Mouse (Mus musculus): ENCODE measurements around the gene Glra1. TPM values are rescaled to one million over a fixed set of nuclear protein-coding genes. Genes with fewer than 3 reads are reported as not detected.
"Not testable (repeated sequence)": the region's sequence is repeated elsewhere in the genome, so short reads cannot be mapped to it uniquely, and the experiment has no call there.

The Glra1 gene
- under 1 TPM; 0.33 to 0.78 TPM for total RNA-seq (2021)
- long read RNA-seq, experiment 1 = 0 reads
- long read RNA-seq, experiment 2 = 0 reads

DNA sequence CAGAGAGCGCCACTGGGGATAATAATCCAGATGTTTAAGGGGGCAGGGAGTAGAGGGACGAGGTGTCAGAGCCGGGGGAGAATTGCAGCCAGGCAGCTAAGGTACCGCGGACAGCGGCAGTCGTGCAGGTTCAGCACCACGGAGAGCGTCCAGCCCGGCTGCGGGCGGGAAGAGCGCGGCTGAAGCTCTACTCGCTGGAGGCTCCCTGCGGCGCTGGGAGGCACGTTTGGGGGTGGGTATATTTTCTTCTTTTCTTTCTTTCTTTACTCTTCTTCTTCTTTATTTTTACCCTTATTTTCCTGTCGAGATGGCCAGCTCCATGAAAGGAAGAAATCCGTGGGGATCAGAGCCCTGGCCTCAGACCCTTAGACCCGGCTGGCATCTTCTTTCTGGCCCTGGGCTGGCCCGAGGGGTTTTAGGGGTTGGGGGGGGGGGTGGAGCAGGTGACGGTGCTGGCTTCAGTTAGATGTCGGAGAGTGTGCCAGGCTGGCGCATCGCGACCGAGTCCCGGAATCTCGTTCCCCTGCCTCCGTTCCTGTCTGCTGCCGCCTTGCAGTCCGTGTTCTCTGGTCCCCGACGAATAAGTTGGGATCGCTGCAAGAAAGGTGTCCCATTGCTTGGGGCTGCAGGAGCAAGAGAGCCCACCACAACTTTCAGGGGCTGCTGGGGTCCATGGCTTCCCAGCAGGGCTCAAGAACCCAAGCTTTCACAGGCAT, at the start of gene Glra1:
Gene Glra1 (minus strand): TSS at position 391 of the 716 bp plus-strand sequence.
- intact Hi-C loops (cut with DNase I) = loop anchor here (10.0 kb wide), 1 partner anchor 387 kb away; no protein-coding TSS in a partner anchor
- peak in 1 of 2 experiments; percentile 36 for DNase-seq (ENCODE audit: low spot score in 2 of 2)

DNA sequence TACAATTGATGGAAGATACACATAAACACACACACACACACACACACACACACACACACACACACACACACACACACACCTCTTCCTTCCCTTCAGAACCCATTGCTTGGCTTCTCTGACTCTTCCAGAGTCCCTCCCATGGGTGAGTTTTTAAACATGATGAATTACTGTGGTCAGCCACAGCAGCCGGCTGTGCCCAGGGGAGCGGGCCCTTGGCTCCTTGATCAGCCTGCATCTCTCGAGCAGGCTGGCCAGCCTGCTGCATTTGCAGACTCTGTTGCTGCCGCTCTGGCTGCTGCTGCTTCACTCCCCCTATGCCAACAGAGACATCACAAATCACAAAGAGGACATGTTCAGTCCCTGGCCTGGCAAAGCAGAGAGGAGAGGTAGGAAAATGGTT, 29.0 kb upstream of the Glra1 start:
- no peak for DNase-seq (ENCODE audit: low spot score in 2 of 2)
- intact Hi-C loops (cut with DNase I) = no loop called here

DNA sequence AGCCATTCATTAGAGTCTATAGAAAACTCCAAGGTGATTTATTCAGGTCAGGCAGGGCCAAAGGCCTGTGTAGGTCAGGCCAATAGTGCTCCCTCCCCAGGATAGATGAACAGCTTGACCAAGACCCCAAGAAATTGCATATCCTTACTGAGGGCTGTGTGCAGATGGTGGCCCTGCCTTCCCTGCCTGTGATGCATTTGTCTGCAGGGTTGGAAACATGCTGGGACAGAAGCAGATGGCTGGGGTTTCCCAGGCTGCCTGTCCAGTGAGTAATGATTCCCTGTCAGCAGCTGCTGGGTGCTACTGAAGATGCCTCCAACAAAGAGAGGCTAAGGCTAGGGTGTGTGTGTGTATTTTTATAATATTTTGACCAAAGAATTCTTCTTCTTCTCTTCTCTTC, 25.9 kb upstream of the Glra1 start:
- intact Hi-C loops (cut with DNase I) = no loop called here
- peak in 1 of 2 experiments; percentile 6 for DNase-seq (ENCODE audit: low spot score in 2 of 2)

DNA sequence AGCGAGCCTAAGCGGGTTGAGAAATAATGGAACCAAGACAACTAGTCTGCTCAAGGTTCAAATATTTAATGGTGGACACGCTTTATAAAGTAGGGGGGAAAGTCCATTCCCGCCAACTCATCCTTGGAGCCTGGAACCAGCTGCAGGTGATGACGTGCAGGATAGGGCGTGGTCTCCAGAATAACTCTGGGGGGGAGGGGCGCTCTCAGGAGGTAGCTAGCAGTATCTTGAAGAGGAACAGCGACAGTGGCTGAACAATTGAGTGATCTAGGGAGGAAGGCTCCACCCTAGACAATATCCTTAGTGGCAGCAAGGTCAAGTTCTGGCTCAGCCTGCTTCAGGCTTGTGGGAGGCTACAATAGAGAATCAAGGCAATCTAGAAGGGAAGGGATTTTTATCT, 6.6 kb upstream of the Glra1 start:
- DNase-seq (ENCODE audit: low spot score in 2 of 2); intact Hi-C loops (cut with DNase I): not testable (repeated sequence)

- peak; percentile 4 to 6 for DNase-seq (ENCODE audit: low spot score in 2 of 2)
- intact Hi-C loops (cut with DNase I) = loop anchor here (10.0 kb wide), 1 partner anchor 386 kb away; no protein-coding TSS in a partner anchor
Observed at GRCm38 (mm10) chr11:55608524-55608920, 524 bp upstream of the Glra1 start.

DNA sequence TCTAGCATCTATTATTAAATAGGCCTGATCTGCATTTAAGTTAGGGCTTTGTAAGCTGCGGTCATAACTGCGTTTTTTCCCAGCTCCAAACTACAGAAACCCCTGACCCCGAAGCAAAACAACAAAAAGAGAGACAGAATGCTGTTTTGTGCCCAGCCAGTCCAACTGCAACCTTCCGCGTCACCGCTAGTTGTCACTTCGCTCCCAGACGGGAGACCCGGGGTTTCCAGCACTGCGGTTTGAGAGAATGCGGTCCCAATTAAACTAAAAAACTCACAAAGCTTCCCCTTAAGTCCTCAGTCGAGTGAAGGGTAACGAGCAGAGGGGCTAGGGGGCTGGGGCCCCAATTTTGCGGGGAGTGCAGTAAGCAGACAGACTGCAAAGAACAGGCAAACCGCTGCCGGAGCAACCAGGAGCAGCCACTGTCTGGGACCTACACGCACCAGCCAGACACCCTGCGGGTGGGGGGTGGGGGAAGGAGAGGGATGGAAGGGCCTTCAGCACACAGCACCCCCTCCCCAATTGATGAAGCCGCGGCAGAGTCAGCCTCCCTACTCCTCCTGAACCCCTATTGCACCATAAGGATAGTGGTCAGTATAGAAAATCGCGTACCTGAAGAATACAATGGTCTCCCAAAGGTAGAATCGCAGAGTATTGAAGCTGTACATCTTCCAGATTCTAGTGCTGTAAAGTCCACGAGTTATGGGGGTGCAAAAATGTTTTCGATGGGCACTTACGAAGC, 761 bp downstream of the Glra1 start:
- intact Hi-C loops (cut with DNase I) = loop anchor here (10.0 kb wide), 1 partner anchor 388 kb away; no protein-coding TSS in a partner anchor
- peak; percentile 20 to 57 for DNase-seq (ENCODE audit: low spot score in 2 of 2)

DNA sequence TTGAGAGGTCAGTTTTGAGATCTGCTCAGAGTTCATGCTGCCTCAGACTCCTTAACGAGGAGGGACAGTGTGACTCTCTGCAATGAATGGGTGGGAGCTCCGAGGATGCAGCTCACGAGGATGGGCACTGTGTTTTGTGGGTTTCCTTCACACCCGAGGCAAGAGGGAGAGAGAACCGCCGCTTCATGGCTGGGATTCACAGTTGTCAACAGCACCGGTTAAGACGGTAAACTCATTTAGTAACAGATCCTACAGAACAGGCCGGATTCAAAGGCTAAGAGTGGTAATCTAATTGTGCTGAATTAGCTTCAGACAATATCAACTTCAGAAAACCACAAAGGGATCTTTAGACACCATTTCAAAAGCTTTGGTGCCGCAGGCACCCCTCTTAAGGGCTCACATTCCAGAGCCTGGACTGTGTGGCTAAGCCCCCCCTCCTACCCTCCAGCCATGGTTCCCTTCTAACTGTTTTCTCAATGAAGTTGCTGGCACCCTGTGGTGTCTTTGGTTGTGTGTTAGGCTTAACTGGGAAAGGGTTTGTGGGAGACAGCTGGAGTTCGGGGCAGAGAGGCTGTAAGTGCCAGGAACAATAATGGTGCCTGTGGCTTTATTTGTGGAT, 6.4 kb downstream of the Glra1 start:
- intact Hi-C loops (cut with DNase I) = loop anchor here (10.0 kb wide), 1 partner anchor 393 kb away; no protein-coding TSS in a partner anchor
- no peak for DNase-seq (ENCODE audit: low spot score in 2 of 2)

GRCm38 (mm10) chr11:55595726-55596125, 12.3 kb downstream of the Glra1 start:
- DNase-seq (ENCODE audit: low spot score in 2 of 2) = no peak
- intact Hi-C loops (cut with DNase I) = no loop called here

GRCm38 (mm10) chr11:55594411-55594810, 13.6 kb downstream of the Glra1 start:
- no peak for DNase-seq (ENCODE audit: low spot score in 2 of 2)
- intact Hi-C loops (cut with DNase I) = no loop called here

DNA sequence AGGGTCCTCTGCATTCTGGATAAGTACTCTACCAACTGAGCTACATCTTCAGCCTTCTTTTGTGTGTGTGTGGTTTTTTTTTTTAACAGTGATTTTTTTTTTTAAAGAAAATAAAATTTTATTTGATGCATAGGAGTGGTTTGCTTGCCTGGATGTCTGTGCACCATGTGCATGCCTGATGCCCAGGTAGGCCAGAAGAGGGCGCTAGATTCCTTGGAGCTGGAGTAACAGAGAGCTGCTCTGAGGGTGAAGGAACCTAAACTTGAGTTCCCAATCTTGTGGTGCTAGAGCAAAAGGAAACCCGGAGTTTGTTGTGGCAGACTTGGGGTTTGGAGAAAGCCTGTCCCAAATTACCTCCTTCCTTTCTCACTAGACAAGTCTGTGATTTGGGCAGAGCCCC, 16.8 kb downstream of the Glra1 start:
- no peak for DNase-seq (ENCODE audit: low spot score in 2 of 2)
- intact Hi-C loops (cut with DNase I) = no loop called here

DNA sequence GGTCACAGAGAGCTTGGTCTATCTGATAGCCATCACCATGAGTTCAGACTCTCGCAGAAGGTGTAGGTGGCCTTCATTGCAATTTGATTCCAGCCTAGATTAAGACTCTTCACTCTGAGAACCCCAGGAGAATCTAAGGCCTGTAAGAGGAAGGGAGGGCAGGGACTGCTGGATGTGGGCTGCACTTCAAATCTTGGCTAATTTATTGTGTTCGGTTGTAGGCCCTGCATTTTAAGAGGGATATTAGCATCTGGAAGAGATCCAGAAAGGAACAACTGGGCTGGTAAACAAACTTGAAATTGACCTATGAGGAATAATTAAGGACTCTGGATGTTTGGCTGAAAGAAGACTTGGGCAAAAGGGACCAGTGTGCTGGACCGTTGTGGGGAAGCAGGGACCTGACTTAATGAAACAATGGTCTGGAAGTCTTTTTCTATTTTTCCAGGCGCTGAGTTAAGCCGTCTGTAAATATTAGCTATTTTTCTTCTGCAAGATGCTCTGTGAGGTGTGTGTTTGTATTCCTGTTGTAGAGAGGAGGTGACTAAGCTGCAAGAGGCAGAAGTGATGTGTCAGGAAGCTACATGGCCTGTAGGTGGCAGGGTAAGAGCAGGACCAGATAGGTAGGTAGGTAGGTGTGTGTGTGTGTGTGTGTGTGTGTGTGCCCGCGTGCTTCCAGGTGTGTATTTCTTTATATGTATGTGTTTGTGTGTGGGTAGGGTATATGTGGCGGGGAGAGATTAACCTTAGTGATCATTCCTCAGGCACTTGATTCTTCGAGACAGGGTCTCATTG, 18.4 kb downstream of the Glra1 start:
- DNase-seq (ENCODE audit: low spot score in 2 of 2) = peak in 1 of 2 experiments; percentile 24
- intact Hi-C loops (cut with DNase I) = no loop called here

- peak in 1 of 2 experiments; percentile 29 for DNase-seq (ENCODE audit: low spot score in 2 of 2)
- intact Hi-C loops (cut with DNase I) = loop anchor here (10.0 kb wide), 1 partner anchor 350 kb away; no protein-coding TSS in a partner anchor
Observed at GRCm38 (mm10) chr11:55574397-55574796, 33.6 kb downstream of the Glra1 start.

GRCm38 (mm10) chr11:55571144-55571543, 36.9 kb downstream of the Glra1 start:
- peak; percentile 33 to 54 for DNase-seq (ENCODE audit: low spot score in 2 of 2)
- intact Hi-C loops (cut with DNase I) = loop anchor here (10.0 kb wide), 1 partner anchor 354 kb away; no protein-coding TSS in a partner anchor

DNA sequence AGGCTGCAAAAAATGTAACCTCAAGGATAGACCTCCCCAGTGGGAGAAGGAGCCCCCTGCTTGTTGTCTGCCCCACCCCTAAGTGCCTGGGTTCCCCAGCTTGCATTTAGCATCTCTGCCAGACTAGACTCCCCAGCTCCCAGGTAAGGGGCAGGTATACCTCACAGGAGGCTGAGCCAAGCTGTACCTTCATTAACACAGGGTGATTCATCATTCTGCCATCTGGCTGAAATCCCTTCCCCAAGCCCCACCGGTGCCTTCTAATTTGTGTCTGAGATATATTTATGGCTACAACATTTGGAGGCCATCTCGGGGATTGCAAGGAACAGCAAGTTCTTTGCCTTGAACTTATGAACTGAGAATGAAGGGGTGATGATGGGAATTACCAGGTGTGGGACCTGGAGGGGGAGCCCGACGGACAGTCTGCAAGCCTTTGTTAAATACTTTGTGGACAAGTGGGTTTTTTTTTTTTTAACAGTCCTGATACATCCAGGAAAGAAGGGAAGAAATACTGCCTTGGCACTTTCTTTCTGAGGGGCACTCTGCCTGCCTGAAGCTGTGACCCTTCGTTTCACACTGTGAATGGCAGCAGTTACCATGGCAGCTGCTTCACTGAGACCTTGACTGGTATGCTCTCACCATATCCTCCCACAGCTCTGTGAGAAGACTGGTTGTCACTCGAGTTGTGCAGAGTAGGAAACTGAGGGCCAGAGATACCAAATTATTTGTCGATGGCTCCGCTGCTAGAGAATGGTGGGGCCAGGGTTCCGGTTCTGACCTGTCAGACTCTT, 41.5 kb downstream of the Glra1 start:
- DNase-seq (ENCODE audit: low spot score in 2 of 2) = no peak
- intact Hi-C loops (cut with DNase I) = no loop called here

- no peak for DNase-seq (ENCODE audit: low spot score in 2 of 2)
- intact Hi-C loops (cut with DNase I) = no loop called here
Observed at GRCm38 (mm10) chr11:55545690-55546089, 62.3 kb downstream of the Glra1 start.

- DNase-seq (ENCODE audit: low spot score in 2 of 2) = no peak
- intact Hi-C loops (cut with DNase I) = no loop called here
Observed at GRCm38 (mm10) chr11:55542671-55543070, 65.3 kb downstream of the Glra1 start.

- DNase-seq (ENCODE audit: low spot score in 2 of 2) = no peak
- intact Hi-C loops (cut with DNase I) = no loop called here
Observed at GRCm38 (mm10) chr11:55542128-55542527, 65.9 kb downstream of the Glra1 start.

DNA sequence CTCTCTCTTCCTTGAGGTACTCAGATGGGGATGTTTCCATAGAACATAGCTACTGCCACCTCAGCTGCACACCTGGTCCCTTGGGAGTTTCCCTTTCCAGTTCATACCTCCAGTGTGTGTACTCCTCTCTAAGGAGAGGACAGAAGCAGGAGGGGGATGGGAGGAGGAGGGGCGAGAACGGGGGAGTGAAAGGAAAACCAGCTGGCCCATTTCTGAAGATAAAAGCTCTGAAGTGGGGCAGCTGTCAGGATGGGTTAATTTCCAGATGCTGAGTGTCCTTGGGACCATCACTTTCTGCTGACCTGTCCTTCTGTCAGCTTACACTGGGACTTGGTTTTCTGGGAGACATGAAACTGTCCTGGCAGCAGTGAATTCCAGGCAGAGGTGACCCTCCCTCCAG, 73.2 kb downstream of the Glra1 start:
- DNase-seq (ENCODE audit: low spot score in 2 of 2) = no peak
- intact Hi-C loops (cut with DNase I) = no loop called here

Measured in left cerebral cortex, postnatal 14 days (tissue).